Mouse (Mus musculus) lung, postnatal 0 days (tissue): ENCODE measurements at regions not wholly inside any gene's neighbourhood (a gene's known extent, or its start where the extent isn't known, plus 50 kb on each side); places are given as distances from the start of the nearest gene placed in this dataset.

Experiments
- CTCF ChIP-seq: IDR thresholded peaks from 2 replicates; pipeline ENCODE4 v1.5.1; 2016; ENCODE audit warnings: antibody characterized with exemption, mild to moderate bottlenecking
- EP300 ChIP-seq: IDR thresholded peaks from 2 replicates; pipeline ENCODE4 v1.6.1; 2016; ENCODE audit warnings: antibody characterized with exemption, mild to moderate bottlenecking, control low read depth

- TF ChIP-seq EP300 (no peak), CTCF (no peak)
Observed at GRCm38 (mm10) chr8:36396493-36396892, 596.9 kb upstream of the AI429214 start.
